In genomic region chr11:11115648-11116590, GRCm38 (mm10) we compare ENCODE assay signal across 7 mouse cellular contexts. TPM values are rescaled to one million over a fixed set of nuclear protein-coding genes. Genes with fewer than 3 reads are reported as not detected.
DNase-seq lines count a peak whose midpoint lies in the region; ATAC-seq and TF ChIP-seq lines count a peak whose summit lies in the region.

No protein-coding gene starts in this region.

- peak; percentile 24; the same call in 1 of the 2 replicates for ATAC-seq in limb, embryonic 14.5 days (ENCODE audit: low FRiP score, low read depth)

- peak overlapping the region; percentile 73 for H3K27ac ChIP-seq in embryonic facial prominence, embryonic 10.5 days (replicated peaks)
- H3K27ac ChIP-seq in limb, embryonic 14.5 days (replicated peaks; ENCODE audit: low read depth, low read length), result no peak overlapping the region

- peak overlapping the region; percentile 47 for H3K9ac ChIP-seq in limb, embryonic 14.5 days (ENCODE audit: low read depth, low read length, severe bottlenecking)

- H3K4me3 ChIP-seq in embryonic facial prominence, embryonic 10.5 days, result peak overlapping the region; percentile 70
- H3K4me3 ChIP-seq in limb, embryonic 14.5 days (replicated peaks; ENCODE audit: low read length), result peak overlapping the region; percentile 48

- H3K4me2 ChIP-seq in limb, embryonic 14.5 days (replicated peaks; ENCODE audit: low read depth, low read length, severe bottlenecking), result peak overlapping the region; percentile 89

- H3K27me3 ChIP-seq in embryonic facial prominence, embryonic 10.5 days (replicated peaks; ENCODE audit: low read depth, poor library complexity, severe bottlenecking), result peaks cover 78% of the 10 kb centered on the region
- H3K27me3 ChIP-seq in limb, embryonic 14.5 days (ENCODE audit: control insufficient read depth, insufficient read depth, low read length), result peaks cover 49% of the 10 kb centered on the region

- H3K9me3 ChIP-seq in embryonic facial prominence, embryonic 10.5 days, result no peaks in the 10 kb centered on the region
- no peaks in the 10 kb centered on the region for H3K9me3 ChIP-seq in limb, embryonic 14.5 days (ENCODE audit: control insufficient read depth, low read length)

- peaks cover 32% of the 10 kb centered on the region for H3K4me1 ChIP-seq in embryonic facial prominence, embryonic 10.5 days
- peaks cover 8% of the 10 kb centered on the region for H3K4me1 ChIP-seq in limb, embryonic 14.5 days (ENCODE audit: control insufficient read depth, insufficient read depth, low read length)

- peak; percentile 4 for DNase-seq in layer of hippocampus, adult 11-12 months (ENCODE audit: low spot score)
- DNase-seq in layer of hippocampus, adult 9-11 months, result no peak
- DNase-seq in embryonic facial prominence, embryonic 10.5 days (ENCODE audit: low spot score), result peak; percentile 73
- peak; percentile 21 to 41 for DNase-seq in frontal cortex, postnatal 36 days (ENCODE audit: low spot score in 2 of 2)
- no peak for DNase-seq in limb, embryonic 14.5 days (ENCODE audit: low spot score)
- DNase-seq in retina, embryonic 14.5 days (ENCODE audit: low spot score), result peak; percentile 69
- no peak for DNase-seq in spleen, postnatal 36 days (ENCODE audit: low spot score in 2 of 2)

- WGBS in embryonic facial prominence, embryonic 10.5 days, result under 1% methylated on average over 93 of the region's 93 CpGs
- 2% methylated on average over 70 of the region's 93 CpGs for WGBS in limb, embryonic 14.5 days

- no peaks in the 10 kb centered on the region for H3K36me3 ChIP-seq in embryonic facial prominence, embryonic 10.5 days (replicated peaks)
- H3K36me3 ChIP-seq in limb, embryonic 14.5 days (ENCODE audit: control insufficient read depth, insufficient read depth, low read length), result no peaks in the 10 kb centered on the region

- TF ChIP-seq POLR2A in limb, embryonic 14.5 days (IDR thresholded peaks at IDR 0.05; ENCODE audit: borderline replicate concordance, extremely low read depth, insufficient read depth, insufficient read length), result no peak

RNA-seq across cellular contexts. Expression of gene Vwc2, which starts 1.9 kb away (rescaled TPM):
- polyA plus RNA-seq in embryonic facial prominence, embryonic 10.5 days (2016; fragmentation: Nextera tagmentation; extraction: Ambion mirVana), result 1.0 and 1.7 TPM in 2 replicates
- 7.2 and 7.6 TPM in 2 replicates for polyA plus RNA-seq in limb, embryonic 14.5 days (2012; rRNA removed)
- 4.5 and 6.0 TPM in 2 replicates for polyA plus RNA-seq in limb, embryonic 14.5 days (2014; fragmentation: Nextera tagmentation; extraction: Ambion mirVana)

Comparison
In these comparisons a context has a peak if more than half of its experiments do, and no peak if none do; other contexts are left out.
1. DNase-seq: peak in layer of hippocampus, adult 11-12 months (single experiment), embryonic facial prominence, embryonic 10.5 days (single experiment), frontal cortex, postnatal 36 days (2 of 2) and retina, embryonic 14.5 days (single experiment); none in layer of hippocampus, adult 9-11 months (single experiment), limb, embryonic 14.5 days (single experiment) and spleen, postnatal 36 days (0 of 2).